Mouse (Mus musculus): ENCODE data around the gene Gm49378. TPM values are rescaled to one million over a fixed set of nuclear protein-coding genes. Genes with fewer than 3 reads are reported as not detected.
A peak's percentile ranks its signal among the peaks of the same experiment; 100 is the strongest.

Gm49378 gene
- polyA plus RNA-seq, 1 experiment from 2014 or later, result 1.3 TPM

DNA sequence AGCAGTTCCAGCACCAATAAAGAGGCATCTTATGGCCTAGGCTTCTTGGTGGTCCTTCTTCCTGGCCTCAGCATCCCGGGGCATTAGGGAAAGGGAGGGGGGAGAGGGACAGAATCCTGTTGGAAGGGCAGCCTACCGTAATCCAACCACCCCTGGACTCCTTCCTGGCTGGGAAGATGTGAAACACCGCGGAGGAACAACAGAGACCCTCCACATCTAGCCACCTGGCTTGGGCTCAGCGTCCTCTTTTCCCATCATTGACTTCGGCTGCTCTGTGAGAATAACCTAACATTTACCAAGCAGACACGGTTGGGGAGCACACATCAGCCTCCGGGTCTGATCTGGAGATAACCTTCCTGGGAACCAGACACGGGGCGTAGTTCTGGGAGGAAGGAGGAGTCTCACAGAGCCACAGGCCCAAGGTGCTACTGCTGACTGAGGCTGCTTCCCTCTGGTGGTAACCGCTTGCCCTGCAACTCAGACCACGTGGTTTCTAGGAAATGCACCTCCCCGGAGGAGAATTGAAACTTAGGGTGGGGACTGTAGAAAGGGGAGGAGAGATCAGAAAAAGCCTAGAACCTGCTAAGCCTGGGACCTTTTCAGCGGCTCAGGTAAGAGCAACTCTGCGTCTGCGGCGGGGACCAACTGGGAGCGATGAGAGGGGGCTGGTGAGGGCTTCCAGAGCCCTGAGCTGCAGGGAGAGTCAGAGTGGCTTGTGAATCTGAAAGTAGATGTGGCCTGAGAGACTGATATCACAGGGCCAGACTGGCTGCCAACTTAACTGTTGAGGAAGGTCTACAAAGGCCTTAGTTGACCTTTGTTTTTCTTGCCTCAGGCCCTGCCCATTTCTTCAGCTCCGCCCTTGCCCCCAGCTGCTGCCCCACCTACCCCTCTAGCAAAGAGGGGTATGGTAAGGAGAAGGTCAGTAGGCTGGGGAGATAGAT is 33.8 kb downstream of the Gm49378 start:
- TF ChIP-seq CTCF (IDR thresholded peaks at IDR 0.05; ENCODE audit: low read depth) (peak; percentile 97), EP300 (optimal IDR thresholded peaks at IDR 0.05) (peak; percentile 34)
- Histone ChIP-seq H3K27ac (replicated peaks) (peak overlapping the region; percentile 94), H3K9me3 (ENCODE audit: control insufficient read depth, low read length) (no peaks in the 10 kb centered on the region), H3K9ac (ENCODE audit: low read length) (peak overlapping the region; percentile 74), H3K27me3 (ENCODE audit: control insufficient read depth, insufficient read depth, low read length) (no peaks in the 10 kb centered on the region), H3K36me3 (ENCODE audit: control insufficient read depth, insufficient read depth, low read length) (peaks cover 10% of the 10 kb centered on the region), H3K4me1 (replicated peaks; ENCODE audit: control insufficient read depth, insufficient read depth) (no peaks in the 10 kb centered on the region), H3K4me3 (ENCODE audit: low read depth, low read length) (peak overlapping the region; percentile 51), H3K4me2 (replicated peaks; ENCODE audit: low read depth) (peak overlapping the region; percentile 62)
- DNase-seq (ENCODE audit: low spot score) (peak; percentile 95), ATAC-seq (ENCODE audit: low FRiP score, low TSS enrichment) (peak; percentile 94)
- WGBS, result 13% methylated on average over 19 of the region's 19 CpGs

DNA sequence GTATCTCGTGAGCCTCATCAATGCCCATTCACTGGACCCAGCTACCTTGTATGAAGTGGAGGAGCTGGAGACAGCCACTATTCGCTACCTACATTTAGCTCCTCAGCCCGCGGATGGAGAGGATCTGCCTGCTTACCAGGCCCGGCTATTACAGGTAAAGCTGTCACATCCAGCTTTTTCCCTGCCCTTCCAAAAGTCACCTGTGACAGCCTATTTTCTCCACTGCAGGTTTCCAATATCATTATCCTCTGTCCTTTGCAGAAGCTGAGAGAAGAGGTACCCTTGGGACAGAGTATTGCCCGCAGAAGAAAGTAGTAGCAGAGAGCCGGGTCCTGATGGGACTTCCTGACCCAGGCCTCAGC is 34.4 kb downstream of the Gm49378 start, which contains the start of gene Irf9:
TSS of gene Irf9 (plus strand) at position 301 of the 362 bp plus-strand sequence.
- peak within 1 kb of the TSS; percentile 94 for H3K27ac ChIP-seq (replicated peaks)
- H3K4me3 ChIP-seq (ENCODE audit: low read depth, low read length), result peak within 1 kb of the TSS; percentile 51
- H3K9me3 ChIP-seq (ENCODE audit: control insufficient read depth, low read length), result no peaks in the 10 kb centered on the region
- DNase-seq (ENCODE audit: low spot score) (no peak), ATAC-seq (ENCODE audit: low FRiP score, low TSS enrichment) (no peak; the same call in 1 of the 2 replicates)
- H3K4me2 ChIP-seq (replicated peaks; ENCODE audit: low read depth), result peak within 1 kb of the TSS; percentile 62
- TF ChIP-seq CTCF (IDR thresholded peaks at IDR 0.05; ENCODE audit: low read depth), result no peak
- TF ChIP-seq EP300 (optimal IDR thresholded peaks at IDR 0.05), result no peak
- H3K27me3 ChIP-seq (ENCODE audit: control insufficient read depth, insufficient read depth, low read length), result no peaks in the 10 kb centered on the region
- H3K9ac ChIP-seq (ENCODE audit: low read length), result peak within 1 kb of the TSS; percentile 74
- 83% methylated on average over 7 of the region's 7 CpGs for WGBS
- peaks cover 13% of the 10 kb centered on the region for H3K36me3 ChIP-seq (ENCODE audit: control insufficient read depth, insufficient read depth, low read length)
- no peaks in the 10 kb centered on the region for H3K4me1 ChIP-seq (replicated peaks; ENCODE audit: control insufficient read depth, insufficient read depth)

DNA sequence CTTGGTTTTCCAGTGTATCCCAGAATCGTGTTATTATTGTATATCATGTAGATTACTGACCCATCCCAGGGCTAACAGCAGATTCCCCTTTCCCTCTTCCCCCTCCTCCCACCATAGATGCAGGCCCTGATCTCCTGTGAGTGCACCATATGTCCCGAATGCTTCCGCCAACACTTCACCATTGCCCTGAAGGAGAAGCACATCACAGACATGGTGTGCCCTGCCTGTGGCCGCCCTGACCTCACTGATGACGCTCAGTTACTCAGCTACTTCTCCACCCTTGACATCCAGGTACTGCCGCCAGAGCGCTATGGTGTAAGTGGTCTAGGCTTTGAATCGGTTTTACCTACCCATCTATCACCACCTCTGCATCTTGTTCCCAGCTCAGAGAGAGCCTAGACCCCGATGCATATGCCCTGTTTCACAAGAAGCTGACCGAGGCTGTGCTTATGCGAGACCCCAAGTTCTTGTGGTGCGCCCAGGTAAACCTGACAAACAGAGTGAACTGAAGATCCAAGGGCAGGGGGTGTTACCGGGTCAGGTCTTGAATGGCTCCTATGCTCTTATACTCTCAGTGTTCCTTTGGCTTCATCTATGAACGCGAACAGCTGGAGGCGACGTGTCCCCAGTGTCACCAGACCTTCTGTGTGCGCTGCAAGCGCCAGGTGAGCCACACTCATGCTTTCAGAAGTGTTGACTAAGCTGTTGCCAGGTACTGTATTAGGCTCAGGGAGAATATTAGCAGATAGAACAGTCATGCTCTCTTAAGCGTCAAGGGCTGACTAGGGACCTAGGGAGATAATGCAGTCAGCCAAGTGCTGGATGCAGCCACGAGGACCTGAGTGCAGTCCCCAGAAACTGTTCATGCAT is 38.9 kb downstream of the Gm49378 start:
- Histone ChIP-seq H3K27ac (replicated peaks) (no peak overlapping the region), H3K9ac (ENCODE audit: low read length) (no peak overlapping the region), H3K27me3 (ENCODE audit: control insufficient read depth, insufficient read depth, low read length) (no peaks in the 10 kb centered on the region), H3K4me2 (replicated peaks; ENCODE audit: low read depth) (no peak overlapping the region), H3K4me3 (ENCODE audit: low read depth, low read length) (no peak overlapping the region), H3K4me1 (replicated peaks; ENCODE audit: control insufficient read depth, insufficient read depth) (no peaks in the 10 kb centered on the region), H3K9me3 (ENCODE audit: control insufficient read depth, low read length) (no peaks in the 10 kb centered on the region), H3K36me3 (ENCODE audit: control insufficient read depth, insufficient read depth, low read length) (peaks cover 32% of the 10 kb centered on the region)
- DNase-seq (ENCODE audit: low spot score) (no peak), ATAC-seq (ENCODE audit: low FRiP score, low TSS enrichment) (no peak)
- 94% methylated on average over 21 of the region's 21 CpGs for WGBS
- no peak for TF ChIP-seq CTCF (IDR thresholded peaks at IDR 0.05; ENCODE audit: low read depth)
- no peak for TF ChIP-seq EP300 (optimal IDR thresholded peaks at IDR 0.05)

DNA sequence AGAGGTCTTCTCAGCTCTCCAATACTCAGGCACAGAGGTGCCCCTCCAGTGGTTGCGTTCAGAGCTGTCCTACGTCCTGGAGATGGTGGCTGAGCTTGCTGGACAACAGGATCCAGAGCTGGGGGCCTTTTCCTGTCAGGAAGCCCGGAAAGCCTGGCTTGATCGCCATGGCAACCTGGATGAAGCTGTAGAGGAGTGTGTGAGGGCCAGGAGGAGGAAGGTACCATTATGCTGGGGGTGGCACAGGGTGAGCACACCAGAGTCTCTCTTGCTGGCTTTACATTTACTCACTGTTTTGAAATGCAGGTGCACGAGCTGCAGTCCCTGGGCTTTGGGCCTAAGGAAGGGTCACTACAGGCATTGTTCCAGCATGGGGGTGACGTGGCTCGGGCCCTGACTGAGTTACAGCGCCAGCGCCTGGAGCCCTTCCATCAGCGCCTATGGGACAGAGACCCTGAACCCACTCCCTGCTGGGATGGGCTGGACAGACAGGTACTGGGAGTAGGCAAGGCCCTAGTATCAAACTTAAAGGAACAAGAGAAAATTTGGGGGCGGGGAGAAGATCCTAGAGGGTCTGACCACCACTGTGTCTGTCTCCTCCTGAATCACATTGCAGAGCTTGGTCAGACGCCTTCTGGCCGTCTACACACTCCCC is 41.5 kb downstream of the Gm49378 start:
- TF ChIP-seq CTCF (IDR thresholded peaks at IDR 0.05; ENCODE audit: low read depth) (no peak), EP300 (optimal IDR thresholded peaks at IDR 0.05) (no peak)
- Histone ChIP-seq H3K9ac (ENCODE audit: low read length) (no peak overlapping the region), H3K9me3 (ENCODE audit: control insufficient read depth, low read length) (no peaks in the 10 kb centered on the region), H3K4me2 (replicated peaks; ENCODE audit: low read depth) (no peak overlapping the region), H3K27me3 (ENCODE audit: control insufficient read depth, insufficient read depth, low read length) (no peaks in the 10 kb centered on the region), H3K27ac (replicated peaks) (no peak overlapping the region), H3K36me3 (ENCODE audit: control insufficient read depth, insufficient read depth, low read length) (peaks cover 32% of the 10 kb centered on the region), H3K4me1 (replicated peaks; ENCODE audit: control insufficient read depth, insufficient read depth) (peaks cover 2% of the 10 kb centered on the region; the same call in 1 of the 2 replicates), H3K4me3 (ENCODE audit: low read depth, low read length) (no peak overlapping the region)
- DNase-seq (ENCODE audit: low spot score) (no peak), ATAC-seq (ENCODE audit: low FRiP score, low TSS enrichment) (no peak)
- 86% methylated on average over 13 of the region's 13 CpGs for WGBS

- no peaks in the 10 kb centered on the region for H3K9me3 ChIP-seq (ENCODE audit: control insufficient read depth, low read length)
- H3K4me1 ChIP-seq (replicated peaks; ENCODE audit: control insufficient read depth, insufficient read depth), result peaks cover 2% of the 10 kb centered on the region; the same call in 1 of the 2 replicates
- peak overlapping the region; percentile 96 for H3K4me2 ChIP-seq (replicated peaks; ENCODE audit: low read depth)
- H3K27me3 ChIP-seq (ENCODE audit: control insufficient read depth, insufficient read depth, low read length), result no peaks in the 10 kb centered on the region
- WGBS, result 3% methylated on average over 16 of the region's 16 CpGs
- H3K27ac ChIP-seq (replicated peaks), result peak overlapping the region; percentile 96
- peak overlapping the region; percentile 72 for H3K4me3 ChIP-seq (ENCODE audit: low read depth, low read length)
- TF ChIP-seq EP300 (optimal IDR thresholded peaks at IDR 0.05) (no peak), CTCF (IDR thresholded peaks at IDR 0.05; ENCODE audit: low read depth) (no peak)
- peaks cover 17% of the 10 kb centered on the region for H3K36me3 ChIP-seq (ENCODE audit: control insufficient read depth, insufficient read depth, low read length)
- DNase-seq (ENCODE audit: low spot score), result peak; percentile 40
- ATAC-seq (ENCODE audit: low FRiP score, low TSS enrichment), result no peak
- H3K9ac ChIP-seq (ENCODE audit: low read length), result peak overlapping the region; percentile 91
These were observed 45.5 kb downstream of the Gm49378 start for GRCm38 (mm10) chr14:55592226-55592625.
